Mouse (Mus musculus) activated CD4-positive, CD25-positive, alpha-beta regulatory T cell, adult 4 months (primary cell): ENCODE measurements around the gene Psmc3ip. TPM values are rescaled to one million over a fixed set of nuclear protein-coding genes. Genes with fewer than 3 reads are reported as not detected.

Experiments
- ATAC-seq: one replicate; pipeline ENCODE4 v1.8.0; 2017
- polyA plus RNA-seq, 2 experiments: library from polyadenylated mRNA; unstranded; fragments of 100-300 nt; shearing (Covaris generic); gene quantifications; one replicate each; pipeline ENCODE4 v1.2.1; 2017

Gene Psmc3ip
- polyA plus RNA-seq, 2 experiments from 2014 or later: 12.3 to 13.4 TPM

- no peak for ATAC-seq
Measured at GRCm38 (mm10) chr11:101051617-101052016, 43.6 kb downstream of the Psmc3ip start.

- ATAC-seq: no peak
Measured at GRCm38 (mm10) chr11:101051051-101051493, 44.2 kb downstream of the Psmc3ip start.

GRCm38 (mm10) chr11:101050359-101050758, 44.9 kb downstream of the Psmc3ip start:
- ATAC-seq: no peak

GRCm38 (mm10) chr11:101047502-101047901, 47.7 kb downstream of the Psmc3ip start:
- no peak for ATAC-seq

GRCm38 (mm10) chr11:101046440-101046839, 48.8 kb downstream of the Psmc3ip start:
- no peak for ATAC-seq

GRCm38 (mm10) chr11:101045826-101046225, 49.4 kb downstream of the Psmc3ip start:
- no peak for ATAC-seq

Other genes starting within 250 kb of the Psmc3ip start
- 10 to 100 TPM; 27.8 to 37.2 TPM for gene Stat5b, start 244.7 kb downstream of the Psmc3ip start, polyA plus RNA-seq
- gene Stat5a, start 236.1 kb downstream of the Psmc3ip start, polyA plus RNA-seq: 10 to 100 TPM; 23.8 to 37.0 TPM
- 10 to 100 TPM; 71.0 to 82.0 TPM for gene Stat3, start 155.9 kb downstream of the Psmc3ip start, polyA plus RNA-seq
- gene Cavin1, start 124.5 kb downstream of the Psmc3ip start, polyA plus RNA-seq: under 1 TPM; 0.12 to 0.13 TPM
- gene Atp6v0a1, start 86.0 kb downstream of the Psmc3ip start, polyA plus RNA-seq: 1 to 10 TPM; 4.3 to 4.7 TPM
- 1 to 10 TPM; 6.8 to 9.0 TPM for gene Naglu, start 25.4 kb downstream of the Psmc3ip start, polyA plus RNA-seq
- not detected for gene Hsd17b1, start 17.0 kb downstream of the Psmc3ip start, polyA plus RNA-seq
- 10 to 100 TPM; 17.9 to 22.1 TPM for gene Coasy, start 12.9 kb downstream of the Psmc3ip start, polyA plus RNA-seq
- gene Mlx, start 8.2 kb downstream of the Psmc3ip start, polyA plus RNA-seq: 10 to 100 TPM; 51.8 to 71.5 TPM
- 10 to 100 TPM; 14.4 to 24.7 TPM for gene Retreg3, start 24.5 kb upstream of the Psmc3ip start, polyA plus RNA-seq
- 10 to 100 TPM; 17.7 to 26.8 TPM for gene Tubg1, start 24.5 kb upstream of the Psmc3ip start, polyA plus RNA-seq
- under 1 TPM; 0.68 to 0.94 TPM for gene Tubg2, start 60.5 kb upstream of the Psmc3ip start, polyA plus RNA-seq
- gene Cntnap1, start 75.1 kb upstream of the Psmc3ip start, polyA plus RNA-seq: under 1 TPM; 0.29 to 0.33 TPM
- not detected for gene Plekhh3, start 75.9 kb upstream of the Psmc3ip start, polyA plus RNA-seq
- gene Ccr10, start 80.0 kb upstream of the Psmc3ip start, polyA plus RNA-seq: 1 to 10 TPM; 1.5 to 1.6 TPM
- 10 to 100 TPM; 48.1 to 52.2 TPM for gene Ezh1, start 131.0 kb upstream of the Psmc3ip start, polyA plus RNA-seq
- gene Ramp2, start 150.6 kb upstream of the Psmc3ip start, polyA plus RNA-seq: not detected
- 100 to 1,000 TPM; 122 to 153 TPM for gene Vps25, start 158.3 kb upstream of the Psmc3ip start, polyA plus RNA-seq
- 1 to 10 TPM in 1 of 2 experiments, under 1 TPM in 1; 0.58 to 1.0 TPM for gene Wnk4, start 165.1 kb upstream of the Psmc3ip start, polyA plus RNA-seq
- 1 to 10 TPM in 1 of 2 experiments, not detected in 1; 1.0 TPM for gene Cntd1, start 183.6 kb upstream of the Psmc3ip start, polyA plus RNA-seq
- gene Coa3, start 183.7 kb upstream of the Psmc3ip start, polyA plus RNA-seq: 100 to 1,000 TPM; 109 to 144 TPM
- gene Becn1, start 206.8 kb upstream of the Psmc3ip start, polyA plus RNA-seq: 10 to 100 TPM; 79.0 to 81.0 TPM
- gene Psme3, start 220.8 kb upstream of the Psmc3ip start, polyA plus RNA-seq: 10 to 100 TPM; 37.1 to 53.3 TPM
- 1 to 10 TPM; 2.1 to 2.5 TPM for gene Aoc2, start 229.6 kb upstream of the Psmc3ip start, polyA plus RNA-seq
- gene Aoc3, start 235.2 kb upstream of the Psmc3ip start, polyA plus RNA-seq: not detected